Mouse (Mus musculus): ENCODE measurements around the gene Slc25a11.

- TF ChIP-seq POLR2A (IDR thresholded peaks at IDR 0.05; ENCODE audit: extremely low read depth, insufficient read depth, low read length) (no peak), CTCF (IDR thresholded peaks at IDR 0.05; ENCODE audit: low read depth, low read length) (no peak)
Measured at GRCm38 (mm10) chr11:70647716-70648420, 589 bp upstream of the Slc25a11 start.
